Mouse (Mus musculus) hindbrain, embryonic 14.5 days (tissue): Measurements from ENCODE around the gene Tcerg1l. TPM values are rescaled to one million over a fixed set of nuclear protein-coding genes. Genes with fewer than 3 reads are reported as not detected.
A peak's percentile ranks its signal among the peaks of the same experiment; 100 is the strongest.

ENCODE experiments used
- ATAC-seq: fragments of 200-750 bp; cut with Nextera tagmentation; 2 replicates; pipeline ENCODE4 v1.8.0; 2017; ENCODE audit warnings: moderate number of reproducible peaks, mild to moderate bottlenecking, moderate TSS enrichment, moderate library complexity; ENCODE audit not compliant: low FRiP score
- DNase-seq: peaks from one replicate; pipeline ENCODE4 v3.0.0-alpha.2; 2015; ENCODE audit warnings: low spot score
- H3K27ac ChIP-seq: fragments of 300-500 bp; sonication (generic); 2 replicates; pipeline ENCODE4 v1.5.1; 2014; ENCODE audit warnings: mild to moderate bottlenecking, moderate library complexity
- H3K27me3 ChIP-seq: fragments of 300-500 bp; sonication (generic); 2 replicates; pipeline ENCODE4 v1.6.1; 2014; ENCODE audit warnings: mild to moderate bottlenecking, low read length, mixed read lengths; ENCODE audit not compliant: control insufficient read depth, insufficient read depth
- H3K36me3 ChIP-seq: fragments of 300-500 bp; sonication (generic); replicated peaks from 2 replicates; pipeline ENCODE4 v1.6.1; 2014; ENCODE audit not compliant: control insufficient read depth, insufficient read depth
- H3K4me1 ChIP-seq: fragments of 300-500 bp; sonication (generic); replicated peaks from 2 replicates; pipeline ENCODE4 v1.6.1; 2014; ENCODE audit warnings: antibody characterized with exemption, low read length, mixed read lengths; ENCODE audit not compliant: control insufficient read depth, insufficient read depth
- H3K4me2 ChIP-seq: fragments of 300-500 bp; sonication (generic); replicated peaks from 2 replicates; pipeline ENCODE4 v1.6.1; 2014; ENCODE audit warnings: mild to moderate bottlenecking, moderate library complexity
- H3K4me3 ChIP-seq: fragments of 300-500 bp; sonication (generic); replicated peaks from 2 replicates; pipeline ENCODE4 v1.5.1; 2014; ENCODE audit warnings: mild to moderate bottlenecking, low read length
- H3K9ac ChIP-seq: fragments of 300-500 bp; sonication (generic); 2 replicates; pipeline ENCODE4 v1.6.1; 2014
- H3K9me3 ChIP-seq: fragments of 300-500 bp; sonication (generic); 2 replicates; pipeline ENCODE4 v1.6.1; 2016; ENCODE audit warnings: low read length; ENCODE audit not compliant: control insufficient read depth
- WGBS: fragments of 180-500 bp; shearing (Covaris S2); extraction: QIAGEN DNeasy Blood & Tissue Kit; methylation state at CpG from one replicate; pipeline ENCODE4 v1.1.7; 2014; 5-methylcytosine and 5-hydroxymethylcytosine counted together
- polyA plus RNA-seq: library from polyadenylated mRNA; unstranded; fragments of >200 nt; fragmentation: Nextera tagmentation; extraction: Ambion mirVana; gene quantifications from 2 replicates; pipeline ENCODE4 v1.2.1, GENCODE M21; 2014

The Tcerg1l gene
- polyA plus RNA-seq, 1 experiment from 2014 or later = 39.7 TPM

- no peak for DNase-seq
- no peak for ATAC-seq
- Histone ChIP-seq H3K27ac (no peak overlapping the region), H3K4me1 (peaks cover 5% of the 10 kb centered on the region; the same call in 1 of the 2 replicates), H3K4me2 (no peak overlapping the region), H3K9ac (no peak overlapping the region), H3K36me3 (no peaks in the 10 kb centered on the region), H3K4me3 (no peak overlapping the region), H3K9me3 (no peaks in the 10 kb centered on the region), H3K27me3 (no peaks in the 10 kb centered on the region)
- WGBS = 84% methylated on average over 6 of the region's 6 CpGs
Observed at GRCm38 (mm10) chr7:138217556-138218098, 179.9 kb downstream of the Tcerg1l start.

- no peaks in the 10 kb centered on the region for H3K27me3 ChIP-seq
- no peak overlapping the region for H3K9ac ChIP-seq
- H3K4me3 ChIP-seq = no peak overlapping the region
- 51% methylated on average over 15 of the region's 15 CpGs for WGBS
- H3K27ac ChIP-seq = peak overlapping the region; percentile 52; the same call in 1 of the 2 replicates
- H3K4me1 ChIP-seq = peaks cover 5% of the 10 kb centered on the region; the same call in 1 of the 2 replicates
- DNase-seq (peak; percentile 42), ATAC-seq (no peak)
- H3K9me3 ChIP-seq = no peaks in the 10 kb centered on the region
- no peaks in the 10 kb centered on the region for H3K36me3 ChIP-seq
- no peak overlapping the region for H3K4me2 ChIP-seq
Observed at GRCm38 (mm10) chr7:138215177-138215830, 182.2 kb downstream of the Tcerg1l start.

GRCm38 (mm10) chr7:138214710-138215109, 182.8 kb downstream of the Tcerg1l start:
- Histone ChIP-seq H3K36me3 (no peaks in the 10 kb centered on the region), H3K4me1 (peaks cover 5% of the 10 kb centered on the region; the same call in 1 of the 2 replicates), H3K9ac (no peak overlapping the region), H3K4me2 (no peak overlapping the region), H3K27ac (no peak overlapping the region), H3K4me3 (no peak overlapping the region), H3K27me3 (no peaks in the 10 kb centered on the region), H3K9me3 (no peaks in the 10 kb centered on the region)
- DNase-seq = no peak
- WGBS = 71% methylated on average over 9 of the region's 9 CpGs
- no peak for ATAC-seq

- 0 out of 2 replicates have a peak, but pooled peaks cover 2% of the 10 kb centered on the region for H3K4me1 ChIP-seq
- no peak overlapping the region for H3K4me2 ChIP-seq
- H3K36me3 ChIP-seq = no peaks in the 10 kb centered on the region
- H3K27me3 ChIP-seq = no peaks in the 10 kb centered on the region
- no peak for DNase-seq
- no peak overlapping the region for H3K27ac ChIP-seq
- WGBS = 80% methylated on average over 5 of the region's 5 CpGs
- no peak for ATAC-seq
- no peak overlapping the region for H3K9ac ChIP-seq
- H3K4me3 ChIP-seq = no peak overlapping the region
- no peaks in the 10 kb centered on the region for H3K9me3 ChIP-seq
Observed at GRCm38 (mm10) chr7:138209769-138210168, 187.8 kb downstream of the Tcerg1l start.

GRCm38 (mm10) chr7:138205124-138205523, 192.4 kb downstream of the Tcerg1l start:
- Histone ChIP-seq H3K4me1 (0 out of 2 replicates have a peak, but pooled peaks cover 2% of the 10 kb centered on the region), H3K4me2 (no peak overlapping the region), H3K9me3 (no peaks in the 10 kb centered on the region), H3K27ac (no peak overlapping the region), H3K36me3 (no peaks in the 10 kb centered on the region), H3K9ac (no peak overlapping the region), H3K4me3 (no peak overlapping the region), H3K27me3 (no peaks in the 10 kb centered on the region)
- DNase-seq = no peak
- 96% methylated on average over 2 of the region's 2 CpGs for WGBS
- ATAC-seq = no peak

GRCm38 (mm10) chr7:138202162-138202832, 195.2 kb downstream of the Tcerg1l start:
- no peaks in the 10 kb centered on the region for H3K27me3 ChIP-seq
- H3K4me2 ChIP-seq = no peak overlapping the region
- H3K4me1 ChIP-seq = no peaks in the 10 kb centered on the region
- no peaks in the 10 kb centered on the region for H3K36me3 ChIP-seq
- H3K9ac ChIP-seq = no peak overlapping the region
- no peak overlapping the region for H3K27ac ChIP-seq
- 82% methylated on average over 15 of the region's 15 CpGs for WGBS
- no peak for DNase-seq
- no peaks in the 10 kb centered on the region for H3K9me3 ChIP-seq
- H3K4me3 ChIP-seq = no peak overlapping the region
- no peak for ATAC-seq

GRCm38 (mm10) chr7:138199333-138200058, 198.0 kb downstream of the Tcerg1l start:
- no peak for ATAC-seq
- no peak for DNase-seq
- no peaks in the 10 kb centered on the region for H3K27me3 ChIP-seq
- WGBS = 56% methylated on average over 10 of the region's 10 CpGs
- H3K9ac ChIP-seq = no peak overlapping the region
- H3K4me3 ChIP-seq = no peak overlapping the region
- H3K4me1 ChIP-seq = no peaks in the 10 kb centered on the region
- H3K36me3 ChIP-seq = no peaks in the 10 kb centered on the region
- no peak overlapping the region for H3K4me2 ChIP-seq
- no peak overlapping the region for H3K27ac ChIP-seq
- no peaks in the 10 kb centered on the region for H3K9me3 ChIP-seq

- H3K36me3 ChIP-seq = no peaks in the 10 kb centered on the region
- H3K27ac ChIP-seq = no peak overlapping the region
- H3K9me3 ChIP-seq = no peaks in the 10 kb centered on the region
- H3K4me1 ChIP-seq = no peaks in the 10 kb centered on the region
- H3K4me2 ChIP-seq = no peak overlapping the region
- H3K4me3 ChIP-seq = no peak overlapping the region
- WGBS = 87% methylated on average over 2 of the region's 2 CpGs
- no peak for DNase-seq
- H3K27me3 ChIP-seq = no peaks in the 10 kb centered on the region
- H3K9ac ChIP-seq = no peak overlapping the region
- no peak for ATAC-seq
Observed at GRCm38 (mm10) chr7:138196139-138196538, 201.4 kb downstream of the Tcerg1l start.

- DNase-seq (no peak), ATAC-seq (no peak)
- H3K36me3 ChIP-seq = no peaks in the 10 kb centered on the region
- no peak overlapping the region for H3K4me2 ChIP-seq
- H3K9ac ChIP-seq = no peak overlapping the region
- no peaks in the 10 kb centered on the region for H3K4me1 ChIP-seq
- no peaks in the 10 kb centered on the region for H3K9me3 ChIP-seq
- no peak overlapping the region for H3K27ac ChIP-seq
- H3K27me3 ChIP-seq = no peaks in the 10 kb centered on the region
- 88% methylated on average over 5 of the region's 5 CpGs for WGBS
- no peak overlapping the region for H3K4me3 ChIP-seq
Observed at GRCm38 (mm10) chr7:138184197-138184596, 213.3 kb downstream of the Tcerg1l start.
